Mouse (Mus musculus): ENCODE data around the gene Med16.
"Not testable (repeated sequence)": the region's sequence is repeated elsewhere in the genome, so short reads cannot be mapped to it uniquely, and the experiment has no call there.

Gene Med16

DNA sequence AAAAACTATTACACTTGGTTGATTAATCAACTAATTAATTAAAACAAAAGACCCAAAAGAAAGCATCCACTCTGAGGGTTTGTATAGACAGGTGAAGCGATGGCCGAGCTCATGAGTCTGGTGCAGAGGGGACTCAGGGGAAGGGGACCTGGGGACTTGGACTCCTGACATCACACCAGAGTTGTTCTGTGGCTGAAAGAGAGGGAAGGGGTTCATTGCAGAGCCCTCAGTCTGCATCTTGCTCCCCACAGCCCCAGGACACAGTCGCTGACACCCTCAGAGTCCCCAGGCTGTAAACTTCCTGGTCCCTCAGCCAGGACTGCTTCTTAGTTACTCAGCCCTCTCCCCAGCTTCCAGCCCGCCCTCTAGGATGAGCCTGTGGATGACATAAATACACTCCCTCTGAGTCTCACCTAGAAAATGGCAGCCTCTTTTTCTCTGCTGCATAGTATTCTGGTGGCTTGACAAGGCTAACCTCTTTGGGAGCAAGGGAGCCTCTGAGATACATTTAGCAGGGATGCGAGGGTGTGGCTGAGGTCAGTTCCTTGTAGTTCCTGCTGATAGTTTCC lies 8.9 kb upstream of the Med16 start:
- no peak for DNase-seq (ENCODE audit: low read depth, low spot score)

DNA sequence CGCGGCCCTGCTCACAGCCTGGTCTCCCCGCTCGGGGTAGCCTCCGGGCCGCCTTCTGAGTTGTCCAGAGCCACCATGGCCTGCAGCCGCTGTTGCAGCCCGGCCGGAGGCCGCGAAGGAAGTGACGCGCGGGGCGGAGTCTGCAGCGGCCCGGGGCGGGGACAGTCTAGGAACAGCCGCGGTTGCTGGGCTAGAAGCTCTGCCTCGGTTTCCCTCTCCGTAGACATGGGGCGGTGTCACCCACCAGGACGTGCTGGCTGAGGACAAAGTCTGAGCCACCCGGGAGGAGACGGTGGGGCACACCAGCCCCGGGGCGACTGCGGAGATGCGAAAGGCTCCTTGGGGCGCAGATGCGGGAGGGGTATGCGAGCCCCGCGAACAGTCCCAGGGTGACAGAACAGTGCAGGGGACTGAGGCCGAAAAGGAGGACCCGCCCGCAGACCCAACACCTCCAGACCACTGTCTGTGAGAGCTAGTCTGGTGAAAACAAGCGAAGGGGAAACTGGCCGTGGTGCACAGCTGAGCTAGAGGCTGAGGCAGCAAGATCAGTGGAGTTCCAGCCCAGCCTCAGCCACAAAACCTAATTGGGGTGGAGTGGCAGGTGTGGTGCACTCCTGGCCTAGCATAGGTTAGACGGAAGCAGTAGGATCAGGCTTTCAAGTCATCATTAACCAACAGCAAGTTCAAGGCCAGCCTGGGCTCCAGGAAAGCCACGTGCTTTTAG lies 8.2 kb upstream of the Med16 start, which contains the start of gene Kiss1r:
Gene Kiss1r (plus strand): TSS at position 164 of the 724 bp plus-strand sequence.
- DNase-seq (ENCODE audit: low read depth, low spot score): no peak

DNA sequence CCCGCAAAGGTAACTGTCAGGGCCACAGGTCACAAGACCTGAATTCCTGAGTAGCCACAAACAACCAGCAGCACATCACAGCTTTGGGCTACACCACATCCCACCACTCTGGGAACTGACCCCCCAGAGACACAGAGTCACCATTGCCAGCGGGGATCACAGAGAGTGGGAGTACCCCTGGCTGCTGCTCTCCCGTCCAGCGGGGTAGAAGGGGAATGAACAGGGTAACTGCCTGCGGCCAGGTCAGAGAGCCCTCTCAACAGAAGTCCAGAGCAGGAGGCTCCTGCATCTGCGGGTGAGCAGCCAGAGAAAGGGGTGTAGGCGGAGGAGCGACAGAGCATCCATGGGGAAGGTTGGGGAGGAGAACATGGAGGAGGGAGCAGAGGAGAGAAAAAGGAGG lies 7.4 kb upstream of the Med16 start:
- no peak for DNase-seq (ENCODE audit: low read depth, low spot score)

DNA sequence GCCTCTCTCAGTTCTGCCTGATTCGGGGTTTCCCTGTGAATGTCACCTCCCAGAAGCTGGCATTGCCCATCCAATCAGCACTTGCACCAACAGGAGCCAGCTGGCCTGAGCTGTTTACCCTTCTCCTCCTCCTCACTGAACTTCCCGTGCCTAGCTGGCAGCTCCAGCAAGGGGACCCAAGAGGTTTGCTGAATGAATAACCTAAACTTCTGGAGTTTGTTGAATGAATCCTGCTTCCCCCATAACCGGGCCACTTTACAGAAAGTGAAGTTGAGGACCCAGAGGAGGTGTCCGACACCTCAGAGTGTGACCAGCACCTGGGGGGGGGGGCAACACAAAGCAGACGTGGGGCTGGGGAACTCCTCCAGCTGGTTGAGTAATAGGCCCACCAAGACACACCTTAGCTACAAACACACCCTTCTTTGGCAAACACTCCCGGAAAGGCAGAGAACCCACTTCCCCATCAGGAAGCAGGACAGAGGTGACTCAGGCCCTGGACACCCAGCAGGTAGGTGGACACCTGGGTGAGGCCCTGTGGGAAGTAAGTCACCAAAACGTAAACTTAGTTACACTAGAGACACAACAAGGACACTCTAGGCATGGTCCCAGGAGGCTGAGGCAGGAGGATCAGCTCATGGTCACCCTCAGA lies 6.3 kb upstream of the Med16 start:
- DNase-seq (ENCODE audit: low read depth, low spot score): no peak

DNA sequence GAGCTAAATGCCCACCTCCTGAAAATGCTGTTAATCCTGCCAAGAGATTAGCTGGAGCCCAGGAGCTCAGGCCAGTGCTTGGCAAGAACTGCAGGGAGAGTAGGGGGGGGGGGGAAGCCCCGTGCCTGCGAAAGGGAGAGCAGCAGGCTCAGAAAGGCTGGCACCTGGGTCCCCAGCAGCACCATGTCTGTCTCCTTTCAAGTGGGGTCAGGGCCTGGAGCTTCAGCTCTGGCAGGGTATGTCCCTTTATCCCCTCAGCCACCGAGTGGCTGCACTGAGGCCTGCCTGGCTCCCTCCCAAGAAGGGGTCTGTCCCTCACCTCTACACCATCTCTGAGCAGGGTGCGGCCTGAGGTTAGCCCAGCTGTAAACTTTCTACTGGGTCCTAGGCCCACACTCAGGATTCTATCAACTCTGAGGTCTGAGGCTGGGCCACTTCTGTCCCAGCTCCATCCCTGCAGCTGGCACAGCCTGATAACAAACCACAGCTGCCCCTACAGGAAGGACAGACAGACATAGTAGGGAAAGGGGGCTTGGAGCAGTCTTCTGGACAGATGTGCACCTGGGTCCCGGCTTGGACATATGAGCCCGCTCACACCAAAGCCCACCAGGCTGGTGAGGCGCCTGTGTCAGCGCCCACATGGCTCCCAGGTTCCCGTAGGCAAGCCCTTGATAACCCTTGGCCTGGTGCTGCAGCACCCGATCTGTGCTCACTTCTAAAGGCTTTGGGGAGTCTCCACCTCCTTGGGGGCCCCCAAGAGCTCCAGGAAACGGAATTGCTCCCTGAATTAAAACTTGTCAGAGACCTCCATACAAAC lies 5.6 kb upstream of the Med16 start:
- DNase-seq (ENCODE audit: low read depth, low spot score): no peak

DNA sequence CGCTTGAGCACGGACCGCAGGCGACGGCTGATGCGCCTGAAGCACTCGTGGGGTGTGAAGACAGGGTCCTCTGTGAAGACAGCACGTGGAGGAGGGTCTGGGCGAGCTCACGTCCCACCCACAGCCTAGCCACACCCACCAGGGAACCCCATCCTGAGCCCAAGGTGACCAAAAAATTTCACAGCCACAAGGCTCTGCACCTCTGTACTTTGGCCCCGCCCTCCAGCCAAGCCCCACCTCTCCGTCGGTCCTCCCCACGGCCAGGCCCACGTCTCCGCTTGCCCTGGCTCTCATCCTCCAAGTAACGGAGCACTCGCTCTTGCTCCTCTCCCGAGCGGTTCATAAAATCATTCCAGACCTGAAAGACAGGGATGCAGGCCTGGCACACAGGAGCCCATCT lies 3.7 kb upstream of the Med16 start:
- no peak for DNase-seq (ENCODE audit: low read depth, low spot score)

DNA sequence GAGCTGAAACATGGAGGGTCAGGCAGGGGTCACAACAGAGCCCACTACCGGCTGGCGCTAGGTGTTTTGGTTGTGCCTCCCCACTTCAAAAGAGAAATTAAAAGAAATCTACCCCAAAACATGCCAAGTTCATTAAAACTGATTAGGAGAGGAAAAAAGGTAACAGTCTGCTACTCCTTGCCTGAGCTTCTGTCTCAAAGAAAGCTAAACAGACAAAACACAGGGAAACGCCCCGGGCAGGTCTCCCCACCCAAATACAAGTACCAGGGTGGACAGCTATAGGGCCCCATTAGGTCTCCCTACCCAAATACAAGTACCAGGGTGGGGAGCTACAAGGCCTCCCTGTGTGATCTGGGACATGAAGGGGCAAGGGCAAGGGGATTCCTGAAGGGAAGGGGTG lies 1.8 kb upstream of the Med16 start, which contains the start of gene Gm26602:
Gene Gm26602 (plus strand): TSS at position 301 of the 400 bp plus-strand sequence.
- DNase-seq (ENCODE audit: low read depth, low spot score): no peak

DNA sequence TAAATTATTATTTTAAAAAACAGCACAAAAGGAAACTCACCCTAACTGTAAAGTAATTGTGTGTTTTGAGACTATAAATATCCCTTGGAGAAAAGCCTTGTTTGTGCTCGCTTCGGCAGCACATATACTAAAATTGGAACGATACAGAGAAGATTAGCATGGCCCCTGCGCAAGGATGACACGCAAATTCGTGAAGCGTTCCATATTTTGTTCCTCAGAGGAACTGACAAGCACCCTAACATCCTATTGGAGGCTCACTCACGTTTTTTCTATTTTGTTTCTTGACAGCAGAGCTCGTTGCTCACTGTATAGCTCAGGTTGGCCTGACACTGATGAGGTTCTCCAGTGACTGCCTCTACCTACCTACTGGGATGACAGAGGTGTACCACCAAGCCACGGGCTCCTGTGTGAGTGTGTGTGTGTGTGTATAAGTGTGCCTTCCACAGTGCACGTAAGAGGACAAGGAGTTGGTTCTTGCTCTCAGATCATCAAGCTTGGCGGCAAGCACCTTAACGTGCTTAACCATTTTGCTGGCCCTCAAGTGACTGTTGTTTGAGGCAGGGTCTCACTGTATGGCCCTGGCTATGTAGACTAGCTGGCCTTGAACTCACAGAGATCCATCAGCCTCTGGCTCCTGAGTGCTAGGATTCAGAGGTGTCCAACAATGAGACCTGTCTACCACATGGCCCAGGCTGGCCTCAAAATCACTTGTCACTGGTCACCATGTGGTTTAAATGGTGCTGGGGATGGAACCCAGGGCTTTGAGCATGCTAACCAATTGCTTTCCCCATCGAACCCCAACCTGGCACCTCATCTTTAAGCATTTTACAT lies 584 bp upstream of the Med16 start:
- DNase-seq (ENCODE audit: low read depth, low spot score): no peak

DNA sequence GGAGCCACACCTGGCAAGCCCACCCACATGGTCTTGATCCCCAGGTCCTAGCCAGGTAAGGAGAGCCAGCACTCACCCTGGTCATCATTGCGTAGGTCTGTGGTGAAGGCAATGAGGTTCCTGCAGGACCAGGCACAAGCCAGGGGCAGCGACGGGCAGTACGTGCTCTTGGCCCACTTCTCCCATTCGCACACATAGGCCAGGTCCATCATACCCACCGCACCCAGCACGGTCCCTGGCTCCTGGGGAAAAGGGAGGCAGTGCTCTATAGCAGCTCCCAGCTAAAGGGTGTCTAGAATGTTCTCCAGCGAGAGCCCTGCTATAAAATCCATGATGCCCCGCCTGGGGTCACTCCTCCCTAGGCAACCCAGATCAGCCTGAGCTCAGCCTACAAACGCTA lies 1.3 kb downstream of the Med16 start:
- DNase-seq (ENCODE audit: low read depth, low spot score): no peak

DNA sequence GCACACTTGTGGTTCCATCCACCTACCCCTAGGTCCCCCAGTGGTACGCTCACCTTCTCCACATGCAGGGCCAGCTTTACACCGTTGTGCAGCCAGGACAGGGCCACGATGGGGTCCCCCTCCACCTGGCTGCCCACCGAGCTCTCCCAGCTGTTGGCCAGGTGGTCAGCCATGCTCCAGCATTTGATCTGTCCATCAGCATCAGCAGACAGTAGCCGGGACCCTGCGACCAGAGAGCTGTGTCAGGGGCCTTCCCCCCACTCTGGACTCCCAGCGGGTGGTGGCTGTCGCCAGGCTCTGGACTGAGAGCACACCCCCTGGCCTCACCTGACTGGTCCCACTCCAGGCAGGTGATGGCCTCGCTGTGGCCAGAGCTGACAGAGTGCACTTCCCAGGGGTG lies 2.0 kb downstream of the Med16 start:
- DNase-seq (ENCODE audit: low read depth, low spot score): no peak

DNA sequence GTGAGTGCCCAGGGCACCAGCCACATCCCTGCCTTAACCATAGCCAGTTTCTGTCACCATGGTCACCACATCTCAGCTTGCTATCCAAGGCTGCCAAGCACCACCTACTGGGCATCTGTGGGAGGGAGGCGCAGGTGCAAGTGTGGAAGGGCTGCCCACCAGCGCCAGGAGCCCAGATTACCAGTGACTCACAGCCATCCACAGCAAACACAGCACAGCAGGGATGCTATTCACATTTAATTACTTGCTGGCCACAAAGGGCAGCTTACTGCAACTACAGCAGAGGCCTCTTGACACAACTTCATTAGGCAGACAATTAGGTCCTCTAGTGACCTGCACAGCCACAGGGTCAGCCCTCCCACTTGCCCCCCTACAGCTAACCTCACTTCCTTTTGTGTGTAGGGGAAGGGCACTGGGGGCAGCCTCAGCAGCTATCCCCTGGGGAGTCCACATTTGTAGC lies 7.7 kb downstream of the Med16 start:
- DNase-seq (ENCODE audit: low read depth, low spot score): peak; percentile 28

DNA sequence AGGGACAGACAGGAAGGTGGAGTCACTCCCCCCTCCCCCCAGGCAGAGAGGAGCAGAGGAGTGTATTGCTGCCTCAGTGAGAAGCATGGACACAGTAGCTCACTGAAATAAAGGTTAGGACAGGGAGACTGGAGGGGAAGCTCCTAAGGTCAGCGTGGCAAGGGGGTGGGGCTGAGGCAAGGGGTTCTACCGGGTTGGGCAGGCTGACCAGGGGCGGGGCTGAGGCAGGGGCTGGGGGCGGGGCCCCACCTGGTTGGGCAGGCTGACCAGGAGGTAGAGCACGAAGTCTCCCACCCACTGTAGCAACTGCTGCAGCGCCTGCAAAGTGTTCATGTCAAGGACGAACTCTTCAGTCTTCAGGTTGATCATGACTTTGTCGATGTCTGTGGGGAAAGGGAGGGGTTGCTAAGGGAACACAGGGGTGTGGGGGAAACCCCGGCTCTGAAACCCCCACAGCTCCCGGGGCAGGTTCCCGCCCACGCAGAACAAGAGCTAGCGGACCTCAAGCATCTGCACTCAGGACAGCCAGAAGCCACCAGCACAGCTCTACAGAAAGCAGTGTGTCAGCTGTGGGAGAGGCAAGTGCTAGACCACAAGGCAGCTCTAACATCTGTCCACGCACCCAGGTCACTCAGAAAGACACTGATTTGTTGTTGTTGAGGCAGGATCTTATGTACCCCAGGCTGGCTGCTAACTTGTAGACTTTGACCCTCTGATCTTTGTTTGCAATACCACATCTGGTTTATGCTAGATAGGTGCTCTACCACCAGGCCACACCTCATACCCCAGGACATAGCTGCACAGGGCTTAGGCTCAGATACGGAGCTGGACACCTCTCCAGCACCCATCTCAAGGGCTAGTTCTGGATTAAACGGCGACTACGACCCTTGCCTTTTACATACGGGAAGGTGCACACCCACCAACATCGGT lies 11.1 kb downstream of the Med16 start:
- DNase-seq (ENCODE audit: low read depth, low spot score): no peak

DNA sequence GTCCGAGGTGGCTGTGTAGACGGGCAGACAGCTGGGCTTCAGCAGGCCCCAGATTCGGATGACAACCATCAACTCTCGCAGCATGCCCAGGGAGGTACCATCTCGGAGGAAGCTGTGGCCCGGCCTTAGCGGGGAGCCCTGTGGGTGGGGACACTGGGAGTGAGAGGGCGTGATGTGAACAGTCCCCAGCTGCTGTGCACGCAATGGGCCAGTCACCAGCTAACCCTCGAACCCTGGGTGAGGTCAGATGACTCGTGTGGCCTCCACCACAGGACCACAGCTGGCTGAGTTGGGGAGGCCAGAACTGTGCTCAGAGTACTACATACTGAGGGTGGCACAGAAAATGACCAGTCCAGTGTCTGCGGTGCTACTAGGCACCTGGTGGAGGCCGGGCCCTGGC lies 11.9 kb downstream of the Med16 start:
- no peak for DNase-seq (ENCODE audit: low read depth, low spot score)

DNA sequence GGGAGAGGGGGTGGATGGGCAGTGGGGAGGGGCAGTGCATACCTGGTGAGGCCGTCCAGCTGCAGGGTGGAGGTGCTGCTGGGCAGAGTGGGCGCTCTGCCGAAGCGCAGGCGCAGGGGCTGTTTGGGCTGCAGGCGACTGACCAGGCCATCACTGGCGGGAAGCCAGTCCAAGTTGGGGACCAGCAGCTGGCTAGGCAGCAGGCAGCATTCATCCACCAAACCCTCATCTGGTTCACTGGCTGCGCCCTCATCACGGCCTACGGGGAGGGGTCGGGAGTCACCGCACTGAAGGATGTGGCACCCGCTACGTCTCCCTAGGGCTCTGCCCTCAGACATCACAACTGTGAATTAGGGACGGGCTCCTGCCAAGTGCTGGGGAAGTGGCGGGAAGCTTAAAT lies 12.4 kb downstream of the Med16 start:
- DNase-seq (ENCODE audit: low read depth, low spot score): no peak

DNA sequence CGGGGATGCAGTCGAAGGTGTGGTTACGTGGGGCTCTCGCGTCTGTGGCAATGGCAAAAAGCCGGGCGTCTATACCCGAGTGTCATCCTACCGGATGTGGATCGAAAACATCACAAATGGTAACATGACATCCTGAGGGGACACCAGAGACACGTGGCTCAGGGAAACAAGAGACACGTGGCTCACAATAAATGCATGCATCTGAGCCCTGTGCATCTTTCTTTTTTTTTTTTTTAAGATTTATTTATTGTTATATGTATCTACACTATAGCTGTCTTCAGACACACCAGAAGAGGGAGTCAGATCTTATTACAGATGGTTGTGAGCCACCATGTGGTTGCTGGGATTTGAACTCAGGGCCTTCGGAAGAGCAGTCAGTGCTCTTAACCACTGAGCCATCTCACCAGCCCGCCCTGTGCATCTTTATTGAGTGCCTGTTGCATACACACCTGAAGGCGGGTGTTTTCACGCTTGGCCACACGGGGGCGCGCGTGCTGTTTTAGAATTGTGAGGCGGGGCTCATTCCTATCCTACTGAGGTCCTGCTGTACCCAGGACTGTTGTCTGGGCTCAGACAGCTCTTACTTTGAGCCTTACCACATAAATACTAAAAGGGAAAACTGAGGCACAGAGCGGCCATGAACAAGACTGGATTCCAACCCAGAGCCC lies 16.1 kb downstream of the Med16 start:
- not testable (repeated sequence) for DNase-seq (ENCODE audit: low read depth, low spot score)

DNA sequence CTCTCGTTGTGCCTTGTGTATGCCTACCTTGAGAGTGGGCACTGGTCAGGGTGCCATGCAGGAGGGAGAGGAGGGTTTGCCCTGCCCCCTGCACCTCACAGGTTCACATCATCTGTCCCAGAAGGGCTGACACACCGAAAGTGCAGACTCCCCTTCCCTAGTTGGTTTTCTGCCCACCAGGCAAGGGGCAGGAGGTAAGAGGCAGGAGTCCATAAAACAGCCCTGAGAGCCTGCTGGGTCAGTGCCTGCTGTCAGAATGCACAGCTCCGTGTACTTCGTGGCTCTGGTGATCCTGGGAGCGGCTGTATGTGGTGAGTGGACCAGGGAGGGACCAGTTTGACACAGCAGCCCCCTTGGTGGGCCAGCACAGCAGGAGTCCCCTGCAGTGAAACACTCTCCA lies 18.1 kb downstream of the Med16 start, which contains the start of gene Cfd:
Gene Cfd (plus strand): TSS at position 184 of the 400 bp plus-strand sequence.
- no peak for DNase-seq (ENCODE audit: low read depth, low spot score)

DNA sequence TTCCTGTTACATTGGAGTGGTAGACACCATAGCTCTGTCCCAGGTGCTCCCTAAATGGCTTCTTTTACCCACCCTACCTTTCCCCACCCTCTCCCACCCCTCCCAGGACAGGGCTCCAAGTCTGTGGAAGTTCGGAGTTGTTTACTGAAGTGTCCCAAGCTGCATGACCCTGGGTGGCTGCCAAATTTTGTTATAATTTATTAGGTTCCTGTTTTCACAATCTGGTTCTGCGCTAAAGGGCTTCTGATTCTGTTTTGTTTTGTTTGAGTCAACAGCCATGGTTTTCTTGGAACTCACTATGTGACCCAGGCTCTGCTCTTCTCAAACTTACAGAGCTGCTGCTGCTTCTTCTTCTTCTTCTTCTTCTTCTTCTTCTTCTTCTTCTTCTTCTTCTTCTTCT lies 19.3 kb downstream of the Med16 start:
- no peak for DNase-seq (ENCODE audit: low read depth, low spot score)

DNA sequence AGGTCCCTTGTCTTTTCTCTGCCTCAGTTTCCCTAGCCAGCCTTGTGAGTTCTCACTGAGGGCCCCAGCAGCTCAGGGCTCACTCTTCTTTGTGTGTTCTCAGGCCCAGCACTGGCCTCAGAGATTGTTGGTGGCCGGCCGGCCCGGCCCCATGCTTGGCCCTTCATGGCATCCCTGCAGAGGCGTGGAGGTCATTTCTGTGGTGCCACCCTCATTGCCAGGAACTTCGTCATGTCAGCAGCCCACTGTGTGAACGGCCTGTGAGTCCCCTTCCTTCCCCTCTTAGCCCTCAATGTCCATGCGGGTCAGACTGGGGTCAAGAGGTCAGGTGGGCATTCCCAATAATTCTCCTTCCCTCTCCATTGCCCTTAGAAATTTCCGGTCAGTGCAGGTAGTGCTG lies 22.1 kb downstream of the Med16 start:
- DNase-seq (ENCODE audit: low read depth, low spot score): no peak

DNA sequence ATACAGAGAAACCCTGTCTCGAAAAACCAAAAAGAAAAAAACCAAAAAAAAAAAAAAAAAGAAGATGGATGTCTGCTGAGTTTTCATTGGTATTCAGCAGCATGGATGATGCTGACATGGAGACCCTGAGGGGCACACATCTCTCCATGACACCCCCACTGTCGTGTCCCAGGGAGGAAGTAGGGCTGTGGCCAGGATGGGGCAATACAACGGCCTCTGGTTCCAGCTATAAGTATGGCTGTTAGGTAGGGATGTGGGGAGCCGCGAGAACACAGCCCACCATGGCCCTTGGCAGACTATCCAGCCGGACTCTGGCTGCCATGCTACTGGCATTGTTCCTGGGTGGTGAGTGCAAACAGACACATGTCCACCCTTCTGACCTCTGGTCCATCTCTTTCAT lies 22.7 kb downstream of the Med16 start, which contains the start of gene Elane:
Gene Elane (plus strand): TSS at position 194 of the 400 bp plus-strand sequence.
- no peak for DNase-seq (ENCODE audit: low read depth, low spot score)
